ENCODE assay signal across 9 mouse cellular contexts in genomic region chr12:69474141-69474915, GRCm38 (mm10).
DNase-seq lines count a peak whose midpoint lies in the region; ATAC-seq lines count a peak whose summit lies in the region.
"Had no signal": no experiment of that assay in that cellular context is flagged by ENCODE, and none has a peak within 500 bp of the region (broad histone marks: within the 10 kb centered on the region; RNA-seq: fewer than 3 reads in every experiment).

No protein-coding gene starts in this region.

- no peak overlapping the region for H3K4me3 ChIP-seq in limb, embryonic 13.5 days
- H3K4me3 ChIP-seq: liver, embryonic 13.5 days had no signal

- H3K27ac ChIP-seq in limb, embryonic 13.5 days, result peak overlapping the region; percentile 94
- H3K27ac ChIP-seq: liver, embryonic 13.5 days had no signal

- intact Hi-C loops in gastrocnemius, postnatal 14 days (cut with DNase I; ENCODE audit: low total_unique reads), result no loop called here

- ATAC-seq in limb, embryonic 13.5 days (ENCODE audit: low FRiP score, low read depth), result peak; percentile 66

- peaks cover 54% of the 10 kb centered on the region for H3K4me1 ChIP-seq in limb, embryonic 13.5 days

- H3K9ac ChIP-seq in limb, embryonic 13.5 days, result peak overlapping the region; percentile 50
- H3K9ac ChIP-seq: liver, embryonic 13.5 days had no signal

- no peaks in the 10 kb centered on the region for H3K27me3 ChIP-seq in limb, embryonic 13.5 days
- H3K27me3 ChIP-seq: liver, embryonic 13.5 days had no signal

- 18% methylated on average over 14 of the region's 14 CpGs for WGBS in limb, embryonic 13.5 days

- peak; percentile 46 for DNase-seq in kidney, postnatal 10 days
- no peak for DNase-seq in kidney, postnatal 36 days
- peak; percentile 89 for DNase-seq in NIH3T3 (ENCODE audit: low read depth)
- peak; percentile 75 for DNase-seq in gastrocnemius, postnatal 14 days
- no peak for DNase-seq in layer of hippocampus, postnatal 10 days (ENCODE audit: low spot score in 2 of 2)
- no peak for DNase-seq in adrenal gland, postnatal 4 days (ENCODE audit: low spot score in 2 of 2)
- DNase-seq in T-cell, adult 2 months (ENCODE audit: low spot score), result no peak
- DNase-seq: liver, embryonic 13.5 days had no signal

- peak overlapping the region; percentile 49 for H3K4me2 ChIP-seq in limb, embryonic 13.5 days (replicated peaks)
- H3K4me2 ChIP-seq: liver, embryonic 13.5 days had no signal

- no peaks in the 10 kb centered on the region for H3K9me3 ChIP-seq in limb, embryonic 13.5 days
- H3K9me3 ChIP-seq: liver, embryonic 13.5 days had no signal

- H3K36me3 ChIP-seq in limb, embryonic 13.5 days, result no peaks in the 10 kb centered on the region
- H3K36me3 ChIP-seq: liver, embryonic 13.5 days had no signal

Comparison
In these comparisons a context has a peak if more than half of its experiments do, and no peak if none do; other contexts are left out.
1. DNase-seq: peak in kidney, postnatal 10 days (single experiment), NIH3T3 (single experiment) and gastrocnemius, postnatal 14 days (single experiment); none in kidney, postnatal 36 days (0 of 2), layer of hippocampus, postnatal 10 days (0 of 2), adrenal gland, postnatal 4 days (0 of 2) and T-cell, adult 2 months (single experiment).